Mouse (Mus musculus): ENCODE data around the gene Klf11. TPM values are rescaled to one million over a fixed set of nuclear protein-coding genes. Genes with fewer than 3 reads are reported as not detected.
"Not testable (repeated sequence)": the region's sequence is repeated elsewhere in the genome, so short reads cannot be mapped to it uniquely, and the experiment has no call there.

The Klf11 gene
- polyA plus RNA-seq, 1 experiment from 2014 or later, result 19.1 TPM

GRCm38 (mm10) chr12:24627215-24627614 lies 23.9 kb upstream of the Klf11 start:
- Histone ChIP-seq H3K27ac (ENCODE audit: low read length) (no peak overlapping the region), H3K4me2 (ENCODE audit: low read length) (no peak overlapping the region), H3K9me3 (ENCODE audit: control insufficient read depth, low read length) (no peaks in the 10 kb centered on the region), H3K36me3 (ENCODE audit: control insufficient read depth, insufficient read depth) (no peaks in the 10 kb centered on the region), H3K9ac (replicated peaks; ENCODE audit: low read depth, low read length) (no peak overlapping the region), H3K4me1 (replicated peaks; ENCODE audit: control insufficient read depth, insufficient read depth, low read length) (no peaks in the 10 kb centered on the region), H3K27me3 (replicated peaks; ENCODE audit: control insufficient read depth, insufficient read depth, low read length) (no peaks in the 10 kb centered on the region), H3K4me3 (replicated peaks; ENCODE audit: low read length) (no peak overlapping the region)
- 83% methylated on average over 3 of the region's 3 CpGs for WGBS
- ATAC-seq, result no peak

- Histone ChIP-seq H3K36me3 (ENCODE audit: control insufficient read depth, insufficient read depth) (no peaks in the 10 kb centered on the region), H3K9me3 (ENCODE audit: control insufficient read depth, low read length) (no peaks in the 10 kb centered on the region), H3K27ac (ENCODE audit: low read length) (no peak overlapping the region), H3K4me2 (ENCODE audit: low read length) (no peak overlapping the region), H3K4me3 (replicated peaks; ENCODE audit: low read length) (no peak overlapping the region), H3K4me1 (replicated peaks; ENCODE audit: control insufficient read depth, insufficient read depth, low read length) (no peaks in the 10 kb centered on the region), H3K27me3 (replicated peaks; ENCODE audit: control insufficient read depth, insufficient read depth, low read length) (no peaks in the 10 kb centered on the region), H3K9ac (replicated peaks; ENCODE audit: low read depth, low read length) (no peak overlapping the region)
- WGBS, result 88% methylated on average over 1 of the region's 1 CpGs
- ATAC-seq, result no peak
Measured at GRCm38 (mm10) chr12:24630220-24630619, 20.9 kb upstream of the Klf11 start.

- no peaks in the 10 kb centered on the region for H3K9me3 ChIP-seq (ENCODE audit: control insufficient read depth, low read length)
- H3K36me3 ChIP-seq (ENCODE audit: control insufficient read depth, insufficient read depth), result no peaks in the 10 kb centered on the region
- whole genome bisulfite sequencing, result 69% methylated on average over 4 of the region's 4 CpGs
- H3K27ac ChIP-seq (ENCODE audit: low read length), result no peak overlapping the region
- no peak overlapping the region for H3K4me2 ChIP-seq (ENCODE audit: low read length)
- H3K27me3 ChIP-seq (replicated peaks; ENCODE audit: control insufficient read depth, insufficient read depth, low read length), result no peaks in the 10 kb centered on the region
- ATAC-seq, result no peak
- H3K4me3 ChIP-seq (replicated peaks; ENCODE audit: low read length), result no peak overlapping the region
- no peak overlapping the region for H3K9ac ChIP-seq (replicated peaks; ENCODE audit: low read depth, low read length)
- no peaks in the 10 kb centered on the region for H3K4me1 ChIP-seq (replicated peaks; ENCODE audit: control insufficient read depth, insufficient read depth, low read length)
Measured at GRCm38 (mm10) chr12:24632404-24632803, 18.7 kb upstream of the Klf11 start.

- Histone ChIP-seq H3K36me3 (ENCODE audit: control insufficient read depth, insufficient read depth) (no peaks in the 10 kb centered on the region), H3K27me3 (replicated peaks; ENCODE audit: control insufficient read depth, insufficient read depth, low read length) (no peaks in the 10 kb centered on the region), H3K4me1 (replicated peaks; ENCODE audit: control insufficient read depth, insufficient read depth, low read length) (no peaks in the 10 kb centered on the region), H3K4me3 (replicated peaks; ENCODE audit: low read length) (no peak overlapping the region), H3K4me2 (ENCODE audit: low read length) (no peak overlapping the region), H3K9ac (replicated peaks; ENCODE audit: low read depth, low read length) (no peak overlapping the region), H3K9me3 (ENCODE audit: control insufficient read depth, low read length) (no peaks in the 10 kb centered on the region), H3K27ac (ENCODE audit: low read length) (no peak overlapping the region)
- ATAC-seq, result no peak
- WGBS, result 76% methylated on average over 1 of the region's 1 CpGs
Measured at GRCm38 (mm10) chr12:24633753-24634191, 17.3 kb upstream of the Klf11 start.

GRCm38 (mm10) chr12:24634212-24634611 lies 16.9 kb upstream of the Klf11 start:
- Histone ChIP-seq H3K9ac (replicated peaks; ENCODE audit: low read depth, low read length) (no peak overlapping the region), H3K27ac (ENCODE audit: low read length) (no peak overlapping the region), H3K36me3 (ENCODE audit: control insufficient read depth, insufficient read depth) (no peaks in the 10 kb centered on the region), H3K4me2 (ENCODE audit: low read length) (no peak overlapping the region), H3K4me1 (replicated peaks; ENCODE audit: control insufficient read depth, insufficient read depth, low read length) (no peaks in the 10 kb centered on the region), H3K4me3 (replicated peaks; ENCODE audit: low read length) (no peak overlapping the region), H3K9me3 (ENCODE audit: control insufficient read depth, low read length) (no peaks in the 10 kb centered on the region), H3K27me3 (replicated peaks; ENCODE audit: control insufficient read depth, insufficient read depth, low read length) (no peaks in the 10 kb centered on the region)
- no peak for ATAC-seq
- 89% methylated on average over 4 of the region's 4 CpGs for WGBS

- no peak overlapping the region for H3K4me3 ChIP-seq (replicated peaks; ENCODE audit: low read length)
- H3K27me3 ChIP-seq (replicated peaks; ENCODE audit: control insufficient read depth, insufficient read depth, low read length), result no peaks in the 10 kb centered on the region
- no peak overlapping the region for H3K4me2 ChIP-seq (ENCODE audit: low read length)
- H3K36me3 ChIP-seq (ENCODE audit: control insufficient read depth, insufficient read depth), result no peaks in the 10 kb centered on the region
- no peaks in the 10 kb centered on the region for H3K4me1 ChIP-seq (replicated peaks; ENCODE audit: control insufficient read depth, insufficient read depth, low read length)
- H3K9me3 ChIP-seq (ENCODE audit: control insufficient read depth, low read length), result no peaks in the 10 kb centered on the region
- no peak for ATAC-seq
- no peak overlapping the region for H3K27ac ChIP-seq (ENCODE audit: low read length)
- WGBS, result 82% methylated on average over 3 of the region's 3 CpGs
- H3K9ac ChIP-seq (replicated peaks; ENCODE audit: low read depth, low read length), result no peak overlapping the region
Measured at GRCm38 (mm10) chr12:24634648-24635047, 16.4 kb upstream of the Klf11 start.

GRCm38 (mm10) chr12:24638787-24639186 lies 12.3 kb upstream of the Klf11 start:
- not testable (repeated sequence) for H3K9me3 ChIP-seq (ENCODE audit: control insufficient read depth, low read length); H3K36me3 ChIP-seq (ENCODE audit: control insufficient read depth, insufficient read depth); H3K27ac ChIP-seq (ENCODE audit: low read length); ATAC-seq; H3K4me3 ChIP-seq (replicated peaks; ENCODE audit: low read length); H3K4me2 ChIP-seq (ENCODE audit: low read length); H3K4me1 ChIP-seq (replicated peaks; ENCODE audit: control insufficient read depth, insufficient read depth, low read length); H3K9ac ChIP-seq (replicated peaks; ENCODE audit: low read depth, low read length); H3K27me3 ChIP-seq (replicated peaks; ENCODE audit: control insufficient read depth, insufficient read depth, low read length)
- WGBS, result 96% methylated on average over 10 of the region's 10 CpGs

- 19% methylated on average over 4 of the region's 4 CpGs for WGBS
- H3K27me3 ChIP-seq (replicated peaks; ENCODE audit: control insufficient read depth, insufficient read depth, low read length), result no peaks in the 10 kb centered on the region
- H3K9ac ChIP-seq (replicated peaks; ENCODE audit: low read depth, low read length), result no peak overlapping the region
- no peak overlapping the region for H3K27ac ChIP-seq (ENCODE audit: low read length)
- no peaks in the 10 kb centered on the region for H3K36me3 ChIP-seq (ENCODE audit: control insufficient read depth, insufficient read depth)
- ATAC-seq, result peak; percentile 95
- H3K4me1 ChIP-seq (replicated peaks; ENCODE audit: control insufficient read depth, insufficient read depth, low read length), result peaks cover 9% of the 10 kb centered on the region
- no peaks in the 10 kb centered on the region for H3K9me3 ChIP-seq (ENCODE audit: control insufficient read depth, low read length)
- H3K4me3 ChIP-seq (replicated peaks; ENCODE audit: low read length), result no peak overlapping the region
- H3K4me2 ChIP-seq (ENCODE audit: low read length), result no peak overlapping the region
Measured at GRCm38 (mm10) chr12:24642370-24642802, 8.7 kb upstream of the Klf11 start.

- Histone ChIP-seq H3K9me3 (ENCODE audit: control insufficient read depth, low read length) (no peaks in the 10 kb centered on the region), H3K27me3 (replicated peaks; ENCODE audit: control insufficient read depth, insufficient read depth, low read length) (no peaks in the 10 kb centered on the region), H3K27ac (ENCODE audit: low read length) (no peak overlapping the region), H3K36me3 (ENCODE audit: control insufficient read depth, insufficient read depth) (no peaks in the 10 kb centered on the region), H3K4me3 (replicated peaks; ENCODE audit: low read length) (no peak overlapping the region), H3K9ac (replicated peaks; ENCODE audit: low read depth, low read length) (no peak overlapping the region), H3K4me1 (replicated peaks; ENCODE audit: control insufficient read depth, insufficient read depth, low read length) (peaks cover 9% of the 10 kb centered on the region), H3K4me2 (ENCODE audit: low read length) (no peak overlapping the region)
- ATAC-seq, result no peak
- 35% methylated on average over 1 of the region's 1 CpGs for WGBS
Measured at GRCm38 (mm10) chr12:24644125-24644571, 6.9 kb upstream of the Klf11 start.

- Histone ChIP-seq H3K4me3 (replicated peaks; ENCODE audit: low read length) (no peak overlapping the region), H3K36me3 (ENCODE audit: control insufficient read depth, insufficient read depth) (no peaks in the 10 kb centered on the region), H3K27me3 (replicated peaks; ENCODE audit: control insufficient read depth, insufficient read depth, low read length) (no peaks in the 10 kb centered on the region), H3K9me3 (ENCODE audit: control insufficient read depth, low read length) (no peaks in the 10 kb centered on the region), H3K4me1 (replicated peaks; ENCODE audit: control insufficient read depth, insufficient read depth, low read length) (peaks cover 14% of the 10 kb centered on the region), H3K9ac (replicated peaks; ENCODE audit: low read depth, low read length) (no peak overlapping the region), H3K27ac (ENCODE audit: low read length) (no peak overlapping the region), H3K4me2 (ENCODE audit: low read length) (no peak overlapping the region)
- ATAC-seq, result no peak
- 91% methylated on average over 6 of the region's 6 CpGs for WGBS
Measured at GRCm38 (mm10) chr12:24645901-24646300, 5.2 kb upstream of the Klf11 start.
